Mouse (Mus musculus) adrenal gland, postnatal 10 days (tissue): ENCODE measurements around the gene Cactin. TPM values are rescaled to one million over a fixed set of nuclear protein-coding genes. Genes with fewer than 3 reads are reported as not detected.

ENCODE experiments used
- DNase-seq: peaks from one replicate; pipeline ENCODE4 v3.0.0; 2021; ENCODE audit warnings: mixed read lengths
- total RNA-seq, 2 experiments: library from RNA; stranded (reverse); gene quantifications; 2 replicates each; pipeline ENCODE4 v1.2.3; 2021

Gene Cactin
- total RNA-seq, 2 experiments from 2014 or later: 29.4 to 35.4 TPM

GRCm38 (mm10) chr10:81319330-81319699, 1.6 kb upstream of the Cactin start:
- peak; percentile 45 for DNase-seq

GRCm38 (mm10) chr10:81319741-81320549, 958 bp upstream of the Cactin start:
- peak; percentile 55 for DNase-seq

GRCm38 (mm10) chr10:81321436-81321835, 533 bp downstream of the Cactin start:
- no peak for DNase-seq

DNA sequence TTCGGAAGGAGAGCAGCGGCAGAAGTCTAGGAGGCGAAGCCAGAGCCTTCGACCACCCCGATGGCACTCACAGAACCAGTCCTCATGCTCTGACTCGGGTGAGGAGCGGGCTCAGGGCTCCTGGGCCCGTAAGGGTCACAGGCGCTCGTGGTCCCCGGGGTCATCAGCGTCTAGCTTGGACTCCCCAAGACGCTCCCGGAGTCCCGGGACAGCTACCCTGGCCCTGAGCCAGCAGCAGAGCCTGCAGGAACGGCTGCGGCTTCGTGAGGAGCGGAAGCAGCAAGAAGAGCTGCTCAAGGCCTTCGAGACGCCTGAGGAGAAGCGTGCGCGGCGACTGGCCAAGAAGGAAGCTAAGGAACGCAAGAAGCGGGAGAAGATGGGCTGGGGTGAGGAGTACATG, 1.5 kb downstream of the Cactin start:
- no peak for DNase-seq

DNA sequence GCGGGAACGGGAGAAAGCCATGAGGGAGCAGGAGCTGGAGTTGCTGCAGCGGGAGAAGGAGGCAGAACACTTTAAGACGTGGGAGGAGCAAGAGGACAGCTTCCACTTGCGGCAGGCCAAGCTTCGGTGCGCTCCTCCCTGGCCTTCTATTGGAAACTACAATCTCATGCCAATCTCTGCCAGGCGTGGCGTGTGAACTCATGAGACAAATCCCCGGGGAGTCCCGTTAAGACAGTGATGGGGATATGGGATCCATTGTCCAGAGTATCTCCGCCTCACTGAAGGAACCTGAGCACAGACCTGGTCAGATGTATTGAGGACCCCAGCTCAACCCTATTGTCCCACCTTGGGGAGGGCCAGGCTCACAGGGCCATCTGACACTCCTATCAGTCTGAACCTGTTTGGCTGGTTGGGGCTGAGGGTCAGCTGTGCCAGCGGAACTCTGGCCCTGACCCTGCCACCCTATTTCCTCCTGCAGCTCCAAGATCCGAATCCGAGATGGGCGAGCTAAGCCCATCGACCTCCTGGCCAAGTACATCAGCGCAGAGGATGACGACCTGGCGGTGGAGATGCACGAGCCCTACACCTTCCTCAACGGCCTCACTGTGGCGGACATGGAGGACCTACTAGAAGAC, 2.4 kb downstream of the Cactin start:
- DNase-seq: no peak

DNA sequence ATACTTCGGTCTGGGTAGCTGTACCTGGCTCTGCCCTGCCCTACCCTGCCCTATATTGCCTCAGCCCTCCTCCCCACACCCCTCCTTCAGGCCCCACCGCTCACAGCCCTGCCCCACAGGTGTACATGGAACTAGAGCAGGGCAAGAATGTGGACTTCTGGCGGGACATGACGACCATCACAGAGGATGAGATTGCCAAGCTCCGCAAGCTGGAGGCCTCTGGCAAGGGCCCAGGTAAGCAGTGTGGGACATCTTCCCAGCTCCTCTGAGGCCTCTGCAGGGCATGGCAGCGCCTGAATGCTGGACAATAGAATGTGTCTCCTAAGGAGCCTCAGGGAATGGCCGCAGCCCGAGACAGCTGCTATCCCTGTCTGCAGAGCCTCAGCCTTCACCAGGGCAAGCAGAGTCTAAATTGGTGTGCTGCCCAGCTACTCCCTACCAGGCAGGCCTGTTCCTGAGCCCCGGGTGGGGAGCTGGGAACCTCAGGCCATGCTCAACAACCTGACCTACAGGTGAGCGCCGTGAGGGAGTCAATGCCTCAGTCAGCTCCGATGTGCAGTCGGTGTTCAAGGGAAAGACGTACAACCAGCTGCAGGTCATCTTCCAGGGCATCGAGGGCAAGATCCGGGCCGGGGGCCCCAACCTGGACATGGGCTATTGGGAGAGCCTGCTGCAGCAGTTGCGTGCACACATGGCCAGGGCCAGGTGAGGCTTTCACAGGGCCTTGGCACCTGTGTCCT, 3.1 kb downstream of the Cactin start:
- DNase-seq: no peak

DNA sequence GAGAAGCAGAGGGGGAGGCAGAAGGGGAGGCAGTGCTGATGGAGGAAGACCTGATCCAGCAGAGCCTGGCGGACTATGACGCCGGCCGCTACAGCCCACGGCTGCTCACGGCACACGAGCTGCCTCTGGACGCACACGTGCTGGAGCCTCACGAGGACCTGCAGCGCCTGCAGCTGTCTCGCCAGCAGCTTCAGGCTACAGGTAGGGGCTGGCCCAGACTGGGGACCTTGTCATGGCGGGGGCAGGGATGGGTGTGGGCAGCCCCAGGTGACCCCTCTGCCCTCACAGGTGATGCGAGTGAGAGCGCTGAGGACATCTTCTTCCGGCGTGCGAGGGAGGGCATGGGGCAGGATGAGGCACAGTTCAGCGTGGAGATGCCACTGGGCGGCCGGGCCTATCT, 4.3 kb downstream of the Cactin start:
- DNase-seq: no peak

DNA sequence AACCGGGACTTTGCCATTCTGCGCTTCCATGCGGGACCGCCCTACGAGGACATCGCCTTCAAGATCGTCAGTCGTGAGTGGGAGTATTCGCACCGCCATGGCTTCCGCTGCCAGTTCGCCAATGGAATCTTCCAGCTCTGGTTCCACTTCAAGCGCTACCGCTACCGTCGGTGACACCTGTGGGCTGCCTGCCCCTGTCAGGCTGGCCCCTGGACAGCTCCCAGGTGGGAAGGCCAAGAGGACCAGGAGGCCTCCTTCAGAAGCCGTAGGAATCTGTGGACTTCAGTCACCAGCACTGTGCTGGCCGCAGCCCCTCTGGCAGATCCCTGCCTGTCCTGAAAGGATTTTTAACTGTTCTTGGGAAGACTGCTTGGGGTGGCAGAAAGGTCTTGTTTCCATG, 4.9 kb downstream of the Cactin start:
- DNase-seq: no peak

DNA sequence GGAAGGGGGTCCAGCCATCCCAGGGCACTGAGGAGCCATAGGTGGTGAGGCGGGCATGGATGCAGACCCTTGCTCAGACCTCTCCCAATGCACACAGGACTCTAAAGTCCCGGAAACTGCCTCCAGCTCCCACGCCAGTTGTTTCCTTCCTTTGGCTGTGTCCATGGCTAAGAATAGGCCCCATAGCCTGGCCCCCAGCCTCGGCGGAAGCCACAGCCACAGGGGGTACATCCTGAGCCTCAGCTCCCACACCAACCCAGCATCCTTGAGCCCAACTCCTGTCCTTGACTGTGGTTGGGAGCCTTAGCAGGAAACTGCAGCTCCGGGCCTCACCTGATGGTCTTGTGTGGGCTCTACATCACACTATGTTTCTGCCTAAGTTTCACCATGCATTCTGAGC, 6.0 kb downstream of the Cactin start:
- DNase-seq: peak; percentile 53

DNA sequence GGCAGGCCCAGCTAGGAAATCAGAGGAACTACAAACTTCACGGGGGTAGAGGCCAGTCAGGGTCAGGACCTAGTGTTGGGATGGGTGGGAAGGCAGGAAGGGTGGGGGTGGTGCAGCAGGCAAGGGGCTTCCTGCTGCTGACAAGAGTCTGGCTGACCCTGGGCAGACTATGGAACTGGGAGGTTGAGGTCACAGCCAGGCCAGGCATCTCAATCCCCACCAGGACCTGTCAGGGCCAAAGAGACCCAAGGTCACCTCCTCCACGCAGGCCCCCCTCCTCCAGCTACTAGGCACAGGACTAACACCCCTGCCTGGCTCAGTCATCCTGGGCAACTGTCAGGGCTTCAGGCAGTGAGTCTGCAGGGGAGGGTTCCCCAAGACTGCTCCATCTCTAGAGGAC, 7.1 kb downstream of the Cactin start:
- DNase-seq: no peak

GRCm38 (mm10) chr10:81328386-81328785, 7.5 kb downstream of the Cactin start, which contains the start of gene Tbxa2r:
Tbxa2r (plus strand) TSS chr10:81328731.
- peak; percentile 89 for DNase-seq

DNA sequence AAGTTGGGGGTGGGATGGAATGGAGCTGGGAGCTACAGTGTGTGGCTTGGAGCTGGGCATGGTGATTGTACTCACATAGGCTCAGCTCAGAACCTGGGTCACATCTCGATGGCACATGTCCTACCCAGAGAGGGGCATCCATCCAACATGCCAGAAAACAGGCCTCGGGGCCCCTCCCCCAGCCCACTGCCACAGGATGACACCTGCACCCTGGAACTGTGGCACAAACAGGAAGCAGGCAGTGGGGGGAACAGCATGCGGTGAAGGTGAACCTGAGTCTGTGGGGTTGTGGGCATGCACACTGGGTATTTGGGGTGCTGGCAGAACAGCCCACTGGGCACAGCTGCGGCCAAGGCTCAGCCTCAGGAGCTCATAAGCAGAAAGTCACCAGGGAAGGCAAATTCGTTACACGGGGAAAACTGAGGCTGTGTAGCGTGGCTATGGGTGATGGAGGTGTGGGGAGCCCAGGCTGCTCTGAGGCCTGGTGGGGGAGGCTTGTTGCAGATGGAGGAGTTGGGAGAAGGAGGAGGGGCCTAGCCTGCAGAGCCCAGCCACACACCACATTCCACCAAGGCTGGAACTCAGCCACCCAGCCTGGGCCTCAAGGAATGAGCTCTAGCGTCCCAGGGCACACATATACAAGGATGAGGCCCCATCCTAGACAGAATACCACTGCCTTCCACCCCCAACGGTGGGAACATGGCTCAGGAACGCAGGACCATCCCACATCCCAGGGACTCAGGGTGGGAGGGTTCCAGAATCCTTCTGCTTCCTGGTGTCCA, 8.5 kb downstream of the Cactin start:
- DNase-seq: no peak

DNA sequence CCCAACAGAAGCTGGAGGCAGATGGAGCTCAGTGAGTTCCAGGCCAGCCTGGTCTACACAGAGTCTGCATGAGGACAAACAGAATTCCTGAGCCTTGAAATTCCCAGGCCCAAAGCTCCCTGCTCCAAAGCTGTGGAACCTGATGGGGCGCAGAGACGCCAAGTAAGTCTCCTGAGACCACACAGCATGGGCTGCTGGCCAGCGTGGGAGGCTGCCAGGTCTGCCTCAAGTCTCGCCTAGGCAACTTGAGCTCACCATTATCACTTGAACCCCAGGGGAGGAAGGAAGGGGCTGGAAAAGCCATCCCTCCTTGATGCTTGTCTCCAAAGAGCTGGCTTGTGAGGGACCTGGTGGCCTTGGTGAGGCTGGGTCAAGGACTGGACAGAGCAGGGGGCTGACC, 9.1 kb downstream of the Cactin start:
- DNase-seq: peak; percentile 58

DNA sequence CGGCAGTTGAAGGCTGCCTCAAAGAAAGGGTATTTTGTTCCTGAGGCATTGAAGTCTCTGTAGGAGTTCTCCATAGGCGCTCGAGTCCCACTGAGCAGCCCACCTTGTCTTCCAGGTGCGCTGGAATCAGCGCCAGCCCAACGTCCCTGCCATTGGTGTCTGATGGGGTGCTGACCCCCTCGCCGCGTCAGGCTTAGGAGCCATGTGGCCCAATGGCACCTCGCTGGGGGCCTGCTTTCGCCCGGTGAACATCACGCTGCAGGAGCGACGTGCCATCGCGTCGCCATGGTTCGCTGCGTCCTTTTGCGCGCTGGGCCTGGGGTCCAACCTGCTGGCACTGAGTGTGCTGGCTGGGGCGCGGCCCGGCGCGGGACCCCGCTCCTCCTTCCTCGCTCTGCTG, 11.4 kb downstream of the Cactin start:
- no peak for DNase-seq

DNA sequence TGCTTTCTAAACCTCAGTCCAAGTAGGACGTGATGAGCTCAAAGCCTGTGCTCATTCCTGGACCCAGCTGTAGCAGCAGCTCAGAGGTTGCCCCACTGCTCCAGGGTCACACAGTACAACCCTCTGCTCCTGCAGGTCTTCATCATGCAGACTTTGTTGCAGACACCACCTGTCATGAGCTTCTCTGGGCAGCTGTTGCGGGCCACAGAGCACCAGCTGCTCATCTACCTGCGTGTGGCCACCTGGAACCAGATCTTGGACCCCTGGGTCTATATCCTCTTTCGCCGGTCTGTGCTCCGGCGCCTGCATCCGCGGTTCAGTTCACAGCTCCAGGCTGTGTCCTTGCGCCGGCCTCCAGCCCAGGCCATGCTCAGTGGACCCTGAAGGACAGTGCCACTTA, 13.4 kb downstream of the Cactin start:
- DNase-seq: no peak

DNA sequence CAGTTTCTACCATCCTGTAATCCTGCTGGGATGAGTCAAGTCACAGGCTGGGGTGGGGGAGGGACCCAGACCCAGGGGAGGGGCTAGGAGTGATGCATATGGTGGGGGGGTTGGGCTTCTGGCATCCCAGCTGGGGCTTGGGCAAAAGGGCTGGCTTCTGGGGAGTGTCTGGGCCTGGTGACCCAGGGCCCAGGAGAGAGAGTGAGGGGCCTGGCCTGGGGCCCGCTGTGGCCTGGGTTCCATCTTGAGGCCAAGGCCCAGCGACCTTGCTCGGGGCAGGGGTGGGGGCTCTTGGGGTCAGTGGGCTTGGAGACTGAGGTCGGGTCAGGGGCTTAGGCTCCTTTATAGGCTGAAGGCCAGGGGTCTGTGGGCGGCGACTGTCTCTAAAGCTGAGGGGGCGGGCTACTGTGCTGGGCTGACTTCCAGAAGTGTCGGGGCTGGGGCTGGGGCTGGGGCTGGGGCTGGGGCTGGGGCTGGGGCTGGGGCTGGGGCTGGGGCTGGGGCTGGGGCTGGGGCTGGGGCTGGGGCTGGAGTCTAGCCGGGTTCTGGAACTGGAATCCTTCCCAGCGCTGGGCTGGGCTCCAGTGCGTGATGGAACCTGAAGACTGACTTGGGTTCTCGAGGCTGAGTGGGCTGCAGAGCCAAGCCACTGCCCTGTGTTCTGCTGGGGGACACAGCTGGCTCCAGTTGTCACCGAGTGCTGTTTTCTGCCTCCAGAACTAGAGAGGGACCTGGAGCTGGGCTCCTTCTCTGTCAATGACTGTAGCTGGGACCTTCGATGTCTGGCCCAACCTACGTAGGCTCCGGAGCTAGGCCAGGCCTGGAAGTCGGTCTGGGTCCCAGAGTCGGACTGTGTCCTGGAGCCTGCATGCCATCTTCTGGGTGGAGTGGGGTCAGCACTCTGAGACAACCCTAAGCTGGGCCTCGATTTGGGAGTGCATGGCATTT, 14.8 kb downstream of the Cactin start:
- DNase-seq: no peak

GRCm38 (mm10) chr10:81336558-81336957, 15.7 kb downstream of the Cactin start:
- DNase-seq: no peak

- DNase-seq: no peak
Observed at GRCm38 (mm10) chr10:81340551-81341332, 19.8 kb downstream of the Cactin start.

- peak; percentile 89 for DNase-seq
Observed at GRCm38 (mm10) chr10:81341333-81341949, 20.5 kb downstream of the Cactin start.
